Mouse (Mus musculus) layer of hippocampus, adult 9-10 months (tissue): ENCODE data around the gene Chchd1.
"Not testable (repeated sequence)": the region's sequence is repeated elsewhere in the genome, so short reads cannot be mapped to it uniquely, and the experiment has no call there.

Experiments used
- DNase-seq: peaks from one replicate; pipeline ENCODE4 v3.0.0; 2022; ENCODE audit warnings: low spot score

Chchd1 gene

GRCm38 (mm10) chr14:20689009-20689408, 13.8 kb upstream of the Chchd1 start:
- DNase-seq: no peak

- DNase-seq: no peak
Observed at GRCm38 (mm10) chr14:20691772-20692171, 11.0 kb upstream of the Chchd1 start.

- no peak for DNase-seq
Observed at GRCm38 (mm10) chr14:20693589-20694101, 9.2 kb upstream of the Chchd1 start.

GRCm38 (mm10) chr14:20694185-20694883, 8.5 kb upstream of the Chchd1 start:
- DNase-seq: no peak

GRCm38 (mm10) chr14:20694884-20695760, 7.7 kb upstream of the Chchd1 start, which contains the start of gene Fut11:
Gene Fut11, plus strand, starts transcription at chr14:20694968.
- peak; percentile 58 for DNase-seq

GRCm38 (mm10) chr14:20695761-20696520, 6.9 kb upstream of the Chchd1 start:
- DNase-seq: no peak

- peak; percentile 50 for DNase-seq
Observed at GRCm38 (mm10) chr14:20696986-20697385, 5.8 kb upstream of the Chchd1 start.

GRCm38 (mm10) chr14:20698515-20698914, 4.3 kb upstream of the Chchd1 start:
- no peak for DNase-seq

- DNase-seq: no peak
Observed at GRCm38 (mm10) chr14:20700362-20700761, 2.4 kb upstream of the Chchd1 start.

- no peak for DNase-seq
Observed at GRCm38 (mm10) chr14:20701554-20701953, 1.3 kb upstream of the Chchd1 start.

GRCm38 (mm10) chr14:20702096-20702740, 588 bp upstream of the Chchd1 start:
- DNase-seq: no peak

- not testable (repeated sequence) for DNase-seq
Observed at GRCm38 (mm10) chr14:20703461-20703860, 655 bp downstream of the Chchd1 start.

- DNase-seq: peak; percentile 88
Observed at GRCm38 (mm10) chr14:20707201-20708190, 4.7 kb downstream of the Chchd1 start, which contains the start of gene Zswim8. Gene Zswim8, plus strand, starts transcription at chr14:20707552.

- no peak for DNase-seq
Observed at GRCm38 (mm10) chr14:20708239-20708638, 5.4 kb downstream of the Chchd1 start.

- DNase-seq: no peak
Observed at GRCm38 (mm10) chr14:20713832-20714231, 11.0 kb downstream of the Chchd1 start.

GRCm38 (mm10) chr14:20718443-20718842, 15.6 kb downstream of the Chchd1 start:
- DNase-seq: no peak

GRCm38 (mm10) chr14:20719767-20720166, 17.0 kb downstream of the Chchd1 start:
- no peak for DNase-seq

- no peak for DNase-seq
Observed at GRCm38 (mm10) chr14:20721371-20721770, 18.6 kb downstream of the Chchd1 start.

GRCm38 (mm10) chr14:20723006-20723405, 20.2 kb downstream of the Chchd1 start:
- no peak for DNase-seq

GRCm38 (mm10) chr14:20724043-20724442, 21.2 kb downstream of the Chchd1 start:
- DNase-seq: peak; percentile 37
